Mouse (Mus musculus) urinary bladder, postnatal 14 days (tissue): ENCODE data around the gene Nckap5l.
A peak's percentile ranks its signal among the peaks of the same experiment; 100 is the strongest.

Experiments used
- DNase-seq: peaks from one replicate; pipeline ENCODE4 v3.0.0; 2021; ENCODE audit warnings: low spot score

Gene Nckap5l

GRCm38 (mm10) chr15:99457606-99458401 lies at the start of gene Nckap5l:
Nckap5l (minus strand) TSS chr15:99457748.
- peak; percentile 93 for DNase-seq

DNA sequence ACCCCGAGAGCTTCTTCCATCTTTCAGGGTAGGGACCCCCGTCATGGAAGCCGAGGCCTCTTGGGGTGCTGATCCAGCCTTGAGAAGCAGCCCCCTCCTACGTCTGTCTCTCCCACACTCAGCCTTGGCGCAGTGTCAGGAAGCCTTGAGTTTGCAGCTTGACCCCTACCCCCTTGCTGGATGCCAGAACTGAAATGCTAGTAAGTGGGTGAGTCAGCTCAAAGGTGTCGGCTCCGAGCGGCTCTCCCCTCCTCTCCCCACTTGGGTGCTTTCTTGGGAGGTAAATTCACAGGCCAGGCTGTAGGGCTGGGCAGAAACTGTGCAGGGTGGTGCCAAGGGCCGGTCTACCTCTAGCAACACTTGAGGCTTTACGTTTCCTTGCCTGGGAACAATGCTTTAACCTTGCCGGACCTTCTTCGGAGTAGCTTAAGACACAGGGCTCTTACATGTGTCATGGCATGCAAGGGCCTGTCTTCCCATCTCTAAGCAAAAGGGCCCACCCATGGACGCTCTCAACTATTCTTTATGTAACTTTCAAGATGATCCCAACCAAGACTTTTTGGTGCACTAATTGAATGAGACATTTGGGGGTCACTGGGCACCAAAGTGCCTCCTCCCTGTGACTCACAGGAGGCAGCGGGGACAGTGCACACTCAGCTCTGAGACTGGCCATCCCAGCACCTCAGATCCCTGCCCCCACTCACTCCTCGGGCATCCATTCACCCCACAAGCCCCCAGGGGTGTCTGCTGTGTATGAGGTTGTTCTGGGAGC lies 48.0 kb upstream of the Nckap5l start:
- no peak for DNase-seq

GRCm38 (mm10) chr15:99503256-99503655 lies 45.7 kb upstream of the Nckap5l start:
- DNase-seq, result no peak

- DNase-seq, result peak; percentile 21
These were observed 44.8 kb upstream of the Nckap5l start for GRCm38 (mm10) chr15:99502311-99502831.

DNA sequence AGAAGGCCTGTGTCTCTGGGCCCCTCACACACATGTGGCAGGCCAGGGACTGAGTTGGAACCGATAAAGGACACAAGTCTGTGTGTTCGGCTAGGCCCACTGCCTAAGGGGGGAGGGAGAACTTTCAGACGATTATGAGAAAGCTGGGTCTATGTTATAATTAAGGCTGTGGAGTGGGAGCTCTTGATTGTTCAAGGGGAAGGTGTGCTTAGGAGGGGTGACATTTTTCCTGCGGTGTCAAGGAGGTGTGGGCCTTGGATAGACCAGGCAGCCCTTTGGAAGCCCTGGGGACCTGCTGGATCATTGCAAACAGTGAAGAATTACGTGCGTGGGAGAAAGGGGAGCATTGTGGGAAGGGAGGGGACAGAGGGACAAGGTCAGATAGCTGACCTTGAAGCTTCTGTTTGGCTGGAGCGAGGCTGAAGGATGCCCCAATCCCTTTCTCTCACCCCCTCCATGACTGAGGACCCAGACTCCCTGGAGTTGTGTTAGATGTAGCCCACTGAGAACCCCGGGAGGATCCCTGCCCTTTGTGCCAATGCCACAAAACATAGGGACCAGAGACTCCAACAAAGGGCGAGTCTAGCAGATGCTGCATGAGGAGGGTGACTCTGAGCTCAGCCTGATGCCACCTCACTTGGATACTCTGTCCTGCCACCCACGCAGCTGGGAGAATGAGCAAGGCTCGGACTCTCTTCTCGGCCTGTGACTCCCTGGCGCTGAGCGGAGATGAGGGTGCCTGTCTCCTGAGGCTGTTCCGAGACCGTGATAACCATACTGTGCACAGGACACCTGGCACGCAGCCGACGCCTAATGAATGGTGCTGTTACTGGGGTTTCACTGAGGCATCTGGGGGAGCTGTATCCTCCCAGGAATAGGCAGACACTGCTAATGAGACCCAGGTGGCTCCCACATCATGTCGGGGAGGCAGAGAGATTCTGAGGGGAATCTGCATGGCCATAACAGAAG lies 44.0 kb upstream of the Nckap5l start:
- DNase-seq, result no peak

DNA sequence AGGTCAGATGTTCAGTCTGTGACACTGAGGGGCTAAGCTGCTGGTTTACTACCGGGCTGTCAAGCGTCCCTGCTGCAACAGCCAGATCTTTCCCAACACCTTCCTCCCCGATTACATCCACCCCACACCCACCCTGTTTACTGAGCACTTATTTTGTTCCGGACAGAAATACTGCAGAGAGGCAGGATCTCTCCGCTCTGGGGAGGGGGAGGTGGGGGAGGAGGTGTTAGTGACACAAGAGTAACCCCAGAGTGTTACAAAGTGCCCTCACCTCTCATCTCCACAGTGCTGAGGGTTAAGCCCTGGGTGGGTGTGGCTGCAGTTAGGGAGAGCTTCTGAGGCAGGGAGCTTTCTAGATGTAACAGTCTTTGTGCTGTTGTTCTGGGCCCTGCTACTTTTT lies 42.8 kb upstream of the Nckap5l start:
- DNase-seq, result no peak

GRCm38 (mm10) chr15:99499726-99500125 lies 42.2 kb upstream of the Nckap5l start:
- no peak for DNase-seq

GRCm38 (mm10) chr15:99498781-99499180 lies 41.2 kb upstream of the Nckap5l start:
- DNase-seq, result peak; percentile 65

DNA sequence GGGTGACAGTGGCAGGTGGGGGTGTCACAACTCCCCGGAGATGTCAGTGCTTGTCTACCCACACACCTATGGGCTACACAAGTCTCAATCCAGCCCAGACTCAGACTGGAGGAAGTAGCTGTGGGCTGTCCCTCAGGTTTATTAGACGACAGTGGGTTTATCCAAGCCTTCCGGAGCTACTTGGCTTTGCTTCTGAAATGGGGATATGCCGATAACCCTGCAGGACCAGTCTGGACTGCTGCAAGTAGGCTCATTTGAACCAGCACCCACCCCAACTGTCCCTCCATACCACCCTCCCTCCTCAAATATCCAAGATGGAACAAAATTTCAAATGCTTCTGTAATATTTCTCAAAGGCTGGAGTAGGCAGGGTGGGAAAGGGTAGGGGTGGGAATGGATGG lies 40.8 kb upstream of the Nckap5l start:
- no peak for DNase-seq

GRCm38 (mm10) chr15:99497527-99498242 lies 40.1 kb upstream of the Nckap5l start:
- peak; percentile 49 for DNase-seq

DNA sequence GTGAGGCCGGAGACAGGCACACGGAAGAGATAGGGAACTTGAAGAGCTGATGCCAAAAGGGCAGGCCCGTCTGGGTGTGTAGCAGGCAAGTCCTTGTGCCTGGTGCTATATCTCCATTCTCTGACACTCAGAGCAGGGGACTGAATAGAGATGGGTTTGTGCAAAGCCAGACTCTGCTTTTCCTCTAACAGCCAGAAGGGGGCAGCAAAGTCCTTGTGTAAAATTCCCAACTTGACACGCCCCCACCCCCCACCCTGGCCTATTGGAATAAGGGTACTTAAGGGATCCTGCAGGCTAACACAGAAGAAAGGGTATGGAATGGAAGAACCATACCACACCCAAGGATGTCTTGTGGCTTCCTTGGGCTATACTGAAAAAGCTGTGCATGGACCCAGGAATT lies 39.5 kb upstream of the Nckap5l start:
- peak; percentile 33 for DNase-seq

DNA sequence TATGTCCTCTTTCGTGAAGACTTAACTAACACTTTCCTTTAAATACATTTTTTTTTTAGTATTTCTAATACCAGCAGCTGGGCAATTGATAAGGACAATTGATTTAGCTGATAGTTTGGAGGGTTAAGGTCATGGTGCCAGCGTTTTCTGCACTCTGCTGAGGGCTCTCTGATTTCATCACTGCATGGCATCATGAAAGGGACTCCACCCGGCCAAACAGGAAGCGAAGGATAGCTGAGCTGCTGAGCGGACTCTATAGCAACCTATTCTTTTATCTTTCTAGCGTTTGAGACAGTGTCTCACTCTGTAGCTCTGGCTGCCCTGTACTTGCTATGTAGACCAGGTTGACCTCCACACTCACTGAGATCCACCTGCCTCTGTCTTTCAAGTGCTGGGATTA lies 27.2 kb upstream of the Nckap5l start:
- DNase-seq, result no peak

GRCm38 (mm10) chr15:99475814-99476213 lies 18.3 kb upstream of the Nckap5l start:
- DNase-seq, result no peak

DNA sequence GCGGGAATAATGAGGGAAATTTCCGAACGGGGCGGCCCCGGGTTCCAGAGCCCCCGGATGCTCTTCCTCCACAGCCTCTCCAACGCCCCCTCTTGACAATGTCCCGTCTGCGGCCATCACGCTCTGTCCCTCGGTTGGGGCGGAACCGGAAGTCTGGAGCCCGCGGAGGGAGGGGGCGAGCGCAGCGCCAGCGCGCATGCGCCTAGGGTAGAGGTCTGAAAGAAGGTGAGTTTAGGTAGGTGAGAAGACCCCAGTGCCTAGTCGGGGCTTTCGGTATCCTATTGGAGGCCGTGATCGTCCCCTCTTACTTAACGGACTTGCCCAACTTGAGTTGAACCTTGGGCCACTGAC lies 17.0 kb upstream of the Nckap5l start, which contains the start of gene Bcdin3d:
Gene Bcdin3d, minus strand, starts transcription at position 155 of the 351 bp plus-strand sequence.
- peak; percentile 87 for DNase-seq

GRCm38 (mm10) chr15:99473801-99474575 lies 16.4 kb upstream of the Nckap5l start:
- DNase-seq, result peak; percentile 68

GRCm38 (mm10) chr15:99472972-99473371 lies 15.4 kb upstream of the Nckap5l start:
- DNase-seq, result no peak

- no peak for DNase-seq
These were observed 14.1 kb upstream of the Nckap5l start for GRCm38 (mm10) chr15:99471677-99472063.

DNA sequence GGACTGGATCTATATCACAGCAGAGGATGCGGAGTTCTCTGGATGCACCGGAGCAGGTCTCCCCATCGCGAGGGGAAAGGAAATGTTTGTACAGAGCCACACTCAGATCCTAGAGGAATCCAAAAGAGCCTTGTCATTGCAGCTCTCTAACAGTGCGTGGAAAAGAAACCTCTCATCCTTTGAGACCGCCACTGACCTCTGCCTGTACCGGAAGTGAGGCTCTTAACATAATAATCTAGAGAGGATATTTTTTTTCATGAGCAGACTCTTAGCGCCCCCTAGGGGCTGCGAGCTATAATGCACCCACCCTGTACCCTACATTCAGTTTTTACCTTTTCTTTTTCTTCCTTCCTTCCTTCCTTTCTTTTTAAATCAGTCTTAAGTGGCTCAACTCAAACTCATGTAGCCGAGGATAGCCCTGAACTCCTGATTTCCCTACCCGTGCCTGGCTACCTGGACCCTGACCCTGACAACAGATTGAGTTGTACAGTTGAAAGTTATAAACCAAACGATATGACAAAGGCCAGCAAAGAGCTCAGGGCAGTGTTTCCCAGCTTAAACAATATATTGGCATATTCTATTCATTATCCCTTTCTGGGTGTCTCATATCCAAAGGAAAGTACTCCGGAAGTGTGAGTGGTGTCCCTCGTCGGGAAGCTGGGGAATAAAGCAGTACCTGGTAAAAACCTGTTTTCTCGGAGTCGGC lies 13.6 kb upstream of the Nckap5l start:
- peak; percentile 37 for DNase-seq

DNA sequence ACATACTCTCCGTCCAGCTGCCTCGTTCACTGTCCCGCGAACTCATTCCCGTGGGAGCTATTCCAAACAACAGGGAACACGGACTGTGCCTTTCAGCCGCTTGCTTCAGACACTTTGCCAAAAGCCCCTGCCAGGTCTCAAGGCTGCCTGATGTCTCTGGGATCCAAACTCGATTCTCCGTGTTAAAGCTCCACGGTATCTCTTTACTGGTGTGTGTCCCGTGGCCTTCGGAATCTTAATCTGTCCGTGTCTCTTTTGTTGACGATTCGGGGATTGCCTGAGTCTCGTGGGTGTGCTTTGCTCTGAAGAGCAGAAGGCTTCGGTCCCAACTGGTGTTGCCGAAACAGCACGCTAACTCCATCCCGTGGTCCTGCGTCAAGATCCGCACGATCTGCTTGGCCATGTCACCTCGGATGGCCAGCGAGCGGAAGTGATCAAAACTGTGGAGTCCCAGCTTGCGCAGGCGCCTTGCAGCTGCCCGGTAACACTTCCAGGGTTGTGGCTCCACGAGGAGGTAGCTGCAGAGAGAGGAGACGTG lies 12.7 kb upstream of the Nckap5l start:
- no peak for DNase-seq

- no peak for DNase-seq
These were observed 12.2 kb upstream of the Nckap5l start for GRCm38 (mm10) chr15:99469736-99470135.
